Mouse (Mus musculus) olfactory bulb, adult 2 months (tissue): Measurements from ENCODE around the gene U2af1l4.

ENCODE experiments used
- CTCF ChIP-seq: fragments of 200-500 bp; IDR thresholded peaks from 2 replicates; pipeline ENCODE4 v1.5.1; 2012; ENCODE audit warnings: low read depth, mild to moderate bottlenecking, low read length, moderate library complexity; ENCODE audit not compliant: insufficient read depth
- POLR2A ChIP-seq: fragments of 200-500 bp; IDR thresholded peaks from 2 replicates; pipeline ENCODE4 v1.6.1; 2012; ENCODE audit warnings: mild to moderate bottlenecking, low read depth, low read length, moderate library complexity; ENCODE audit not compliant: insufficient read depth

GRCm38 (mm10) chr7:30525954-30526353 is 37.1 kb upstream of the U2af1l4 start:
- TF ChIP-seq CTCF (no peak), POLR2A (no peak)
